Mouse (Mus musculus): ENCODE data around the gene Josd1.
A peak's percentile ranks its signal among the peaks of the same experiment; 100 is the strongest.
"Not testable (repeated sequence)": the region's sequence is repeated elsewhere in the genome, so short reads cannot be mapped to it uniquely, and the experiment has no call there.

Gene Josd1

GRCm38 (mm10) chr15:79692334-79692733, 4.6 kb upstream of the Josd1 start:
- DNase-seq (ENCODE audit: low spot score in 2 of 2): no peak

GRCm38 (mm10) chr15:79691023-79691508, 3.3 kb upstream of the Josd1 start:
- DNase-seq (ENCODE audit: low spot score in 2 of 2): peak in 1 of 2 experiments; percentile 63

GRCm38 (mm10) chr15:79690426-79691022, 2.8 kb upstream of the Josd1 start, which contains the start of gene Gtpbp1:
TSS of gene Gtpbp1 (plus strand) at chr15:79690845.
- peak; percentile 89 to 96 for DNase-seq (ENCODE audit: low spot score in 2 of 2)

GRCm38 (mm10) chr15:79689662-79690425, 2.1 kb upstream of the Josd1 start:
- DNase-seq (ENCODE audit: low spot score in 2 of 2): no peak

GRCm38 (mm10) chr15:79688268-79688956, 693 bp upstream of the Josd1 start:
- no peak for DNase-seq (ENCODE audit: low spot score in 2 of 2)

GRCm38 (mm10) chr15:79687175-79687574, 544 bp downstream of the Josd1 start:
- DNase-seq (ENCODE audit: low spot score in 2 of 2): peak in 1 of 2 experiments; percentile 20

- DNase-seq (ENCODE audit: low spot score in 2 of 2): no peak
These were observed 1.5 kb downstream of the Josd1 start for GRCm38 (mm10) chr15:79686046-79686869.

- no peak for DNase-seq (ENCODE audit: low spot score in 2 of 2)
These were observed 2.5 kb downstream of the Josd1 start for GRCm38 (mm10) chr15:79685141-79685641.

- DNase-seq (ENCODE audit: low spot score in 2 of 2): no peak
These were observed 3.1 kb downstream of the Josd1 start for GRCm38 (mm10) chr15:79684616-79685015.

GRCm38 (mm10) chr15:79683707-79684465, 3.8 kb downstream of the Josd1 start:
- DNase-seq (ENCODE audit: low spot score in 2 of 2): peak in 1 of 2 experiments; percentile 25

GRCm38 (mm10) chr15:79683146-79683545, 4.6 kb downstream of the Josd1 start:
- DNase-seq (ENCODE audit: low spot score in 2 of 2): no peak

GRCm38 (mm10) chr15:79681973-79682372, 5.7 kb downstream of the Josd1 start:
- no peak for DNase-seq (ENCODE audit: low spot score in 2 of 2)

- no peak for DNase-seq (ENCODE audit: low spot score in 2 of 2)
These were observed 9.8 kb downstream of the Josd1 start for GRCm38 (mm10) chr15:79677936-79678335.

GRCm38 (mm10) chr15:79671828-79672348, 15.8 kb downstream of the Josd1 start:
- not testable (repeated sequence) for DNase-seq (ENCODE audit: low spot score in 2 of 2)

- DNase-seq (ENCODE audit: low spot score in 2 of 2): no peak
These were observed 16.8 kb downstream of the Josd1 start for GRCm38 (mm10) chr15:79670972-79671299.

- peak; percentile 68 to 82 for DNase-seq (ENCODE audit: low spot score in 2 of 2)
These were observed 17.3 kb downstream of the Josd1 start, which contains the start of gene Tomm22 for GRCm38 (mm10) chr15:79670249-79670971. TSS of gene Tomm22 (plus strand) at chr15:79670861.

GRCm38 (mm10) chr15:79669195-79669594, 18.5 kb downstream of the Josd1 start:
- no peak for DNase-seq (ENCODE audit: low spot score in 2 of 2)

GRCm38 (mm10) chr15:79664666-79665065, 23.1 kb downstream of the Josd1 start:
- DNase-seq (ENCODE audit: low spot score in 2 of 2): no peak

GRCm38 (mm10) chr15:79661852-79662251, 25.9 kb downstream of the Josd1 start:
- no peak for DNase-seq (ENCODE audit: low spot score in 2 of 2)

All from urinary bladder, adult 18-20 months (tissue).